Mouse (Mus musculus): Measurements from ENCODE around the gene Ndufa8.

GRCm38 (mm10) chr2:36085041-36085440, 35.8 kb upstream of the Ndufa8 start:
- TF ChIP-seq EP300 (IDR thresholded peaks at IDR 0.05; ENCODE audit: insufficient read depth, low read depth, low read length) (no peak), CTCF (IDR thresholded peaks at IDR 0.05; ENCODE audit: low read depth, low read length) (no peak)
